Mouse (Mus musculus): Measurements from ENCODE around the gene Evc2. TPM values are rescaled to one million over a fixed set of nuclear protein-coding genes. Genes with fewer than 3 reads are reported as not detected.

Evc2 gene
- 0.18 TPM for total RNA-seq (2023)

GRCm38 (mm10) chr5:37338288-37338687 is at the start of gene Evc2:
TSS of gene Evc2 (plus strand) at chr5:37338499.

GRCm38 (mm10) chr5:37336485-37337105 is 1.7 kb upstream of the Evc2 start, which contains the start of gene Evc:
TSS of gene Evc (minus strand) at chr5:37336894.

Other genes starting within 250 kb of the Evc2 start
- 21.4 TPM for gene Crmp1, start 96.6 kb upstream of the Evc2 start, total RNA-seq (2023)
- not detected for gene Evc, start 1.6 kb upstream of the Evc2 start, total RNA-seq (2023)

All from CD4-positive naive resting alpha-beta T cell, adult 57 days (primary cell).